Mouse (Mus musculus) olfactory bulb, adult 2 months (tissue): ENCODE measurements at regions not wholly inside any gene's neighbourhood (a gene's known extent, or its start where the extent isn't known, plus 50 kb on each side); places are given as distances from the start of the nearest gene placed in this dataset.

Experiments
- CTCF ChIP-seq: fragments of 200-500 bp; IDR thresholded peaks from 2 replicates; pipeline ENCODE4 v1.5.1; 2012; ENCODE audit warnings: low read depth, mild to moderate bottlenecking, low read length, moderate library complexity; ENCODE audit not compliant: insufficient read depth
- POLR2A ChIP-seq: fragments of 200-500 bp; IDR thresholded peaks from 2 replicates; pipeline ENCODE4 v1.6.1; 2012; ENCODE audit warnings: mild to moderate bottlenecking, low read depth, low read length, moderate library complexity; ENCODE audit not compliant: insufficient read depth

DNA sequence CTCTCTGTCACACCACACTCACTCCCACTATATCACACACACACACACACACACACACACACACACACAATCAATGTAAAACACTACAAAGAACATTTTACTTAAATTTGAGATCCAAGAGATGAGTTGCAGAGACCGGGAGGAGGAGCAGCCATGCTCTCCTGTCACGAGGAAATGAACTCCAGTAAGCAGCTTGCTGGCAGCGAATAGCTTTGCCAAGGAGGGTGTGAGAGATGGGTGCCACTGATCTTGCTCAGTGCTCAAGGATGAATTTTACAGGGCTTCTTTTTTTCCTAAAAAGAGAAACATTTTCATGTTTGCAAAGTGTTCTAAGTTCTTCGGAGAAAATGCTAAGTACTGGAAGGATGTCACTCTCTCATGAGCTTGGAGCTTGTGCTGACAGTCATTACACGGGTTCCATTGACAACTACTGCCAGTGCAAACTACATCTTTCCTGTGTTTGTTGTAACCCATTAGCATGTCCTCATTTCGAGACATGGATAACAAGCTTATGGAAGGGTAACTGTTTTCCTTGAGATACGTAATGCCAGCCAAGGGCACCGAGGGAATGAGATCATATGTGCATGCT lies 151.0 kb upstream of the Gm9833 start:
- TF ChIP-seq POLR2A (no peak), CTCF (no peak)
